Comparison of ENCODE assay signal across 10 mouse cellular contexts in the genomic region with DNA sequence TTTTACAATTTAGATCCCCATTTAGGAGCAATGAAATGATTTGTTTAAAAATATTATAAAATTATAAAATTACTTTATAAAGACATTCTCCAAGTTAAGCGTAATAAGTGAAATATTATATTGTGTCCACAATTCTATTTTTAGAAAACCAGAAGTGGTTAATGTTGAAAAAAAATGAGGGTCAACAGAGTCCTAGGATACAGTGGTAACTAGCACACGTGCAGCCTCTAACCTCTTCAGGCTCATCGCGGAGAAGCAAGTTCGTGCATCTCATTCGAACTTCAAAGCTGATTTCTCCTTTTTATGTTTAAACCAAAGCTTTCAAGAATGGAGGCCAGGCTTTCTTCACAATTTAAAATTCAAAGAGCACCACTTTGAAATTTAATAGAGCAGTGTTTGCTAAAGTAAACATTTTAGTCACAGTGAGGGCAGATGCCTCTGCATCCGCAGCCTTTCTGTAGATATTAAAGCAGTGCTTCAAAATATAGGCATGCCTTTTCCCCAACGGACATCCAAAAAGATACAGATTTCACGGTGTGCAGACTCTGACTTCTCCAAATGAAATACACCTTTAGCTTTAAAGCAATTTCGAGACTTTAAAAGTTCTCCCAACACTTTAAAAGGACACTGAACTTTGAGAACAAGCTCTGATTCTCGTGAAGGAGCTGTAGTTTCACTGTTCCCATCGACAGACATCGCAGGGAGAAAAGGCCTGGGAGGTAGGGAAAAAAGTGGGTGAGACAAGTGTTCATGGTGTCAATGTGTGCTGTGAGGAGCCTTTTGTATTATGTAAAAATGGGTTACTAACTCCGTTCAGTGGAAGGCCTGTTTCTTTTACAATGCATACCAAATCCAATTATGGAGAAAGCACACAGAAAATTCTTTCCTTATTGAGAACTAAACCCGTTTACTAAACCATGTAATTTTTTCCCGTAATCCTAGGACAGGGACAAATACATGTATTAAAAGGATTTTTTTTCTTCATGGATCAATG.
DNase-seq lines count a peak whose midpoint lies in the region; ATAC-seq lines count a peak whose summit lies in the region.
"Had no signal": no experiment of that assay in that cellular context is flagged by ENCODE, and none has a peak within 500 bp of the region (broad histone marks: within the 10 kb centered on the region; RNA-seq: fewer than 3 reads in every experiment).

No protein-coding gene starts in this region.

- peak; percentile 24 for DNase-seq in embryo, embryonic 10.5 days (ENCODE audit: low spot score)
- peak; percentile 5 for DNase-seq in embryonic facial prominence, embryonic 14.5 days (ENCODE audit: low spot score)
- no peak for DNase-seq in liver, embryonic 11.5 days (ENCODE audit: low spot score)
- DNase-seq in lung, postnatal 14 days = no peak
- DNase-seq in heart, postnatal 10 days = no peak
- DNase-seq: adrenal gland, adult 8-10 months; kidney, adult 11 months; spleen, adult 18-20 months had no signal

- ATAC-seq in embryonic facial prominence, embryonic 14.5 days (ENCODE audit: low read depth) = no peak
- ATAC-seq in hindbrain, embryonic 13.5 days (ENCODE audit: low FRiP score) = no peak
- ATAC-seq in midbrain, embryonic 15.5 days (replicated peaks) = peak; percentile 73
- ATAC-seq in liver, embryonic 11.5 days (replicated peaks; ENCODE audit: low FRiP score) = no peak

- peak overlapping the region; percentile 25 for H3K4me2 ChIP-seq in embryonic facial prominence, embryonic 14.5 days (ENCODE audit: low read depth, low read length)
- H3K4me2 ChIP-seq in hindbrain, embryonic 13.5 days = peak overlapping the region; percentile 29; the same call in 1 of the 2 replicates
- peak overlapping the region; percentile 34 for H3K4me2 ChIP-seq in midbrain, embryonic 15.5 days
- H3K4me2 ChIP-seq in liver, embryonic 11.5 days = no peak overlapping the region

- H3K36me3 ChIP-seq in embryonic facial prominence, embryonic 14.5 days (ENCODE audit: control insufficient read depth, insufficient read depth, low read length) = no peaks in the 10 kb centered on the region
- no peaks in the 10 kb centered on the region for H3K36me3 ChIP-seq in hindbrain, embryonic 13.5 days
- H3K36me3 ChIP-seq in midbrain, embryonic 15.5 days (replicated peaks) = no peaks in the 10 kb centered on the region
- no peaks in the 10 kb centered on the region for H3K36me3 ChIP-seq in liver, embryonic 11.5 days (ENCODE audit: control insufficient read depth, insufficient read depth, low read length)

- H3K27ac ChIP-seq in embryonic facial prominence, embryonic 14.5 days (replicated peaks; ENCODE audit: low read depth, low read length) = no peak overlapping the region
- no peak overlapping the region for H3K27ac ChIP-seq in hindbrain, embryonic 13.5 days
- H3K27ac ChIP-seq in midbrain, embryonic 15.5 days = no peak overlapping the region
- no peak overlapping the region for H3K27ac ChIP-seq in liver, embryonic 11.5 days (ENCODE audit: low read depth, low read length)

- intact Hi-C loops in heart, postnatal 10 days (cut with DNase I) = no loop called here

- WGBS in embryonic facial prominence, embryonic 14.5 days = 35% methylated on average over 16 of the region's 16 CpGs
- 34% methylated on average over 16 of the region's 16 CpGs for WGBS in hindbrain, embryonic 13.5 days
- WGBS in midbrain, embryonic 15.5 days = 18% methylated on average over 16 of the region's 16 CpGs
- WGBS in liver, embryonic 11.5 days = 68% methylated on average over 16 of the region's 16 CpGs

- H3K4me1 ChIP-seq in embryonic facial prominence, embryonic 14.5 days (ENCODE audit: control insufficient read depth, insufficient read depth, low read length) = no peaks in the 10 kb centered on the region
- peaks cover 6% of the 10 kb centered on the region for H3K4me1 ChIP-seq in hindbrain, embryonic 13.5 days (replicated peaks)
- 0 out of 2 replicates have a peak, but pooled peaks cover 4% of the 10 kb centered on the region for H3K4me1 ChIP-seq in midbrain, embryonic 15.5 days
- H3K4me1 ChIP-seq in liver, embryonic 11.5 days (replicated peaks; ENCODE audit: control insufficient read depth, insufficient read depth, low read length) = no peaks in the 10 kb centered on the region

- H3K27me3 ChIP-seq in embryonic facial prominence, embryonic 14.5 days (replicated peaks; ENCODE audit: control insufficient read depth, insufficient read depth, low read length) = no peaks in the 10 kb centered on the region
- H3K27me3 ChIP-seq in hindbrain, embryonic 13.5 days = no peaks in the 10 kb centered on the region
- H3K27me3 ChIP-seq in midbrain, embryonic 15.5 days (replicated peaks) = peaks cover 25% of the 10 kb centered on the region
- H3K27me3 ChIP-seq in liver, embryonic 11.5 days (replicated peaks; ENCODE audit: control insufficient read depth, insufficient read depth, low read length) = no peaks in the 10 kb centered on the region

- no peaks in the 10 kb centered on the region for H3K9me3 ChIP-seq in embryonic facial prominence, embryonic 14.5 days (ENCODE audit: control insufficient read depth, low read length)
- no peaks in the 10 kb centered on the region for H3K9me3 ChIP-seq in hindbrain, embryonic 13.5 days
- no peaks in the 10 kb centered on the region for H3K9me3 ChIP-seq in midbrain, embryonic 15.5 days
- H3K9me3 ChIP-seq in liver, embryonic 11.5 days (ENCODE audit: control insufficient read depth, low read length) = no peaks in the 10 kb centered on the region

- H3K4me3 ChIP-seq in embryonic facial prominence, embryonic 14.5 days (ENCODE audit: low read depth, low read length) = no peak overlapping the region
- H3K4me3 ChIP-seq in hindbrain, embryonic 13.5 days = no peak overlapping the region
- H3K4me3 ChIP-seq in midbrain, embryonic 15.5 days = no peak overlapping the region
- no peak overlapping the region for H3K4me3 ChIP-seq in liver, embryonic 11.5 days (ENCODE audit: low read depth, low read length)

- no peak overlapping the region for H3K9ac ChIP-seq in embryonic facial prominence, embryonic 14.5 days (ENCODE audit: low read depth, low read length)
- no peak overlapping the region for H3K9ac ChIP-seq in hindbrain, embryonic 13.5 days
- no peak overlapping the region for H3K9ac ChIP-seq in midbrain, embryonic 15.5 days
- H3K9ac ChIP-seq in liver, embryonic 11.5 days (ENCODE audit: low read depth, low read length) = no peak overlapping the region

Comparison
In these comparisons a context has a peak if more than half of its experiments do, and no peak if none do; other contexts are left out.
1. DNase-seq: peak in embryo, embryonic 10.5 days (single experiment) and embryonic facial prominence, embryonic 14.5 days (single experiment); none in liver, embryonic 11.5 days (single experiment), lung, postnatal 14 days (single experiment) and heart, postnatal 10 days (0 of 2).